Mouse (Mus musculus) liver, embryonic 18 days (tissue): ENCODE results near the gene Gm10697. TPM values are rescaled to one million over a fixed set of nuclear protein-coding genes. Genes with fewer than 3 reads are reported as not detected.

Experiments
- polyA plus RNA-seq: library from polyadenylated mRNA; depleted of rRNA; stranded (reverse); fragments of >200 nt; gene quantifications from 2 replicates; pipeline ENCODE4 v1.2.3, GENCODE M21; 2012; rRNA removed

The Gm10697 gene
- polyA plus RNA-seq = not detected in 2 replicates

DNA sequence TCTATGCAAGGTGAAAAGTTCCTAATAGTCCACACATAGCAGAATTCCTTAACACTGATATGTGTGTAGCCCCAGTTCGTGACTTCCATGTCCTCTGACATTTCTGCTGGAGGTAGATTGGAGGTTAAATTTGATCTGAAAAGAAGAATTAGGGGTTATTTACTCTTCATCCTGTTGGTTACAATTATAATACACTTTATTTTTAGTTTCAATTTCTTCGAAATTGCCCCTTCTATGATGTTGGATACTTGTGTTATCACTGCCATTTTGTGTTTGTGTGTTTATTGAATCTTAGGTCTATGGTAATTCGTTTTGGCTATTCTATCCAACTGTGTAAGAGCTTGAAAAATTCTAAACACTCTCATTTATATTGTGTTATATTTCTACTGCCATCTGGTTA, at the start of gene Gm10697:
Gene Gm10697 (minus strand): TSS at position 101 of the 400 bp plus-strand sequence.

DNA sequence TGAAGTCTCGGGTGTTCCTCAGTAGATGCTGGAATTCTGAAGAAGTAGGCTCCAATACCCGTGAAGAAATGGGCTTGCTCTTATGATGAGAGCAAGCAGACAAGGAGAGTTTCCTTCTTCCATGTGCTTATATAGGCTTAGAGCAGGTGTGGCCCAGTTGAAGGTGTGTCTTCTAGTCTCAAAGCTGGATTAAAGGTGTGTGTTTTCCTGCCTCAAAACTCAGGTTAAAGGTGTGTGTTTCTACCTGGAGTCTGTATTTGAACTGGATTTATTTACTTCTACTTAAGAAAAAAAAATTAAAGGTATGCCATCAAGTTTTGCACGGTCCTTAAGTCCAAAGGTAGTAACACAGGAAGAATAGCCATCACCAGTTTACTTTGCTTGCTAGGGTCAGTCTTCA, 17.7 kb downstream of the Gm10697 start, which contains the start of gene Gm9125:
Gene Gm9125 (minus strand): TSS at position 101 of the 400 bp plus-strand sequence.

Other genes with a start within 250 kb of the Gm10697 start
- gene Tdpoz3, start 246.6 kb downstream of the Gm10697 start, polyA plus RNA-seq = not detected in 2 replicates
- not detected in 2 replicates for gene Gm9117, start 129.1 kb downstream of the Gm10697 start, polyA plus RNA-seq
- not detected in 2 replicates for gene Tdpoz5, start 111.3 kb downstream of the Gm10697 start, polyA plus RNA-seq
- gene Gm9125, start 17.8 kb downstream of the Gm10697 start, polyA plus RNA-seq = not detected in 2 replicates
- gene Gm10696, start 105.5 kb upstream of the Gm10697 start, polyA plus RNA-seq = not detected in 2 replicates
- not detected in 2 replicates for gene Gm5286, start 124.1 kb upstream of the Gm10697 start, polyA plus RNA-seq
- not detected in 2 replicates for gene Gm4778, start 191.4 kb upstream of the Gm10697 start, polyA plus RNA-seq
- gene Them4, start 237.4 kb upstream of the Gm10697 start, polyA plus RNA-seq = 4.2 TPM in 2 replicates